Mouse (Mus musculus) left cerebral cortex, postnatal 36 days (tissue): ENCODE results near the gene Klc4. TPM values are rescaled to one million over a fixed set of nuclear protein-coding genes. Genes with fewer than 3 reads are reported as not detected.

Source experiments
- DNase-seq, 2 experiments: peaks; one replicate each; pipeline ENCODE4 v3.0.0; 2021 to 2022; ENCODE audit warnings: low spot score in 2 of 2, mixed read lengths in 1 of 2
- intact Hi-C: fragments of 180-260 bp; cut with DNase I; formaldehyde crosslinking; loops from one replicate; pipeline ENCODE4 v1.15.1; 2025
- total RNA-seq, 2 experiments: library from RNA; stranded (reverse); gene quantifications; 2 replicates each; pipeline ENCODE4 v1.2.3; 2021

Klc4 gene
- total RNA-seq: 10 to 100 TPM; 19.9 to 21.7 TPM

GRCm38 (mm10) chr17:46645561-46646321, at the start of gene Klc4, which contains the start of gene Mrpl2:
Klc4 (minus strand) TSS chr17:46646022.
Mrpl2 (plus strand) TSS chr17:46646229.
- peak; percentile 99 for DNase-seq
- intact Hi-C loops: loop anchor here (2.0 kb wide), 1 partner anchor 35 kb away; the partner anchor contains the start of gene Klhdc3

GRCm38 (mm10) chr17:46694517-46695063, 48.8 kb upstream of the Klc4 start:
- intact Hi-C loops: no loop called here
- DNase-seq: no peak

GRCm38 (mm10) chr17:46691390-46691789, 45.6 kb upstream of the Klc4 start:
- intact Hi-C loops: no loop called here
- DNase-seq: no peak

- no peak for DNase-seq
- intact Hi-C loops: no loop called here
Observed at GRCm38 (mm10) chr17:46690665-46691064, 44.8 kb upstream of the Klc4 start.

- no peak for DNase-seq
Observed at GRCm38 (mm10) chr17:46685913-46686312, 40.1 kb upstream of the Klc4 start.

GRCm38 (mm10) chr17:46682654-46683389, 37.0 kb upstream of the Klc4 start:
- intact Hi-C loops: no loop called here
- DNase-seq: no peak

More at GRCm38 (mm10) chr17:46685913-46686312, 40.1 kb upstream of the Klc4 start:
- intact Hi-C loops: no loop called here

- intact Hi-C loops: loop anchor here (2.0 kb wide), 1 partner anchor 35 kb away; the partner anchor contains the start of genes Klc4 and Mrpl2
- DNase-seq: no peak
Observed at GRCm38 (mm10) chr17:46681466-46682118, 35.8 kb upstream of the Klc4 start.

- intact Hi-C loops: loop anchor here (2.0 kb wide), 1 partner anchor 34 kb away; the partner anchor contains the start of genes Klc4 and Mrpl2
- peak; percentile 96 to 97 for DNase-seq
Observed at GRCm38 (mm10) chr17:46680760-46681373, 35.0 kb upstream of the Klc4 start, which contains the start of gene Klhdc3. Klhdc3 (minus strand) TSS chr17:46680914.

GRCm38 (mm10) chr17:46679843-46680759, 34.3 kb upstream of the Klc4 start:
- intact Hi-C loops: loop anchor here (2.0 kb wide), 1 partner anchor 33 kb away; the partner anchor contains the start of genes Klc4 and Mrpl2

GRCm38 (mm10) chr17:46678911-46679310, 33.1 kb upstream of the Klc4 start:
- no peak for DNase-seq
- intact Hi-C loops: no loop called here

More at GRCm38 (mm10) chr17:46679843-46680759, 34.3 kb upstream of the Klc4 start:
- DNase-seq: no peak

GRCm38 (mm10) chr17:46678416-46678815, 32.6 kb upstream of the Klc4 start, which contains the start of gene Mea1:
Mea1 (plus strand) TSS chr17:46678793.
- intact Hi-C loops: no loop called here
- DNase-seq: no peak

GRCm38 (mm10) chr17:46674530-46675283, 28.9 kb upstream of the Klc4 start:
- no peak for DNase-seq
- intact Hi-C loops: loop anchor here (5.0 kb wide), 1 partner anchor 38 kb away; the partner anchor contains the start of gene Pex6

GRCm38 (mm10) chr17:46673850-46674529, 28.2 kb upstream of the Klc4 start, which contains the start of gene Rrp36:
Rrp36 (minus strand) TSS chr17:46674352.
- intact Hi-C loops: loop anchor here (5.0 kb wide), 1 partner anchor 38 kb away; the partner anchor contains the start of gene Pex6

GRCm38 (mm10) chr17:46669911-46670310, 24.1 kb upstream of the Klc4 start:
- no peak for DNase-seq
- intact Hi-C loops: loop anchor here (5.0 kb wide), 1 partner anchor 42 kb away; the partner anchor contains the start of gene Pex6

More at GRCm38 (mm10) chr17:46673850-46674529, 28.2 kb upstream of the Klc4 start, which contains the start of gene Rrp36:
- peak; percentile 88 to 89 for DNase-seq

GRCm38 (mm10) chr17:46667712-46668111, 21.9 kb upstream of the Klc4 start:
- intact Hi-C loops: no loop called here
- no peak for DNase-seq

GRCm38 (mm10) chr17:46662730-46663129, 16.9 kb upstream of the Klc4 start:
- no peak for DNase-seq
- intact Hi-C loops: no loop called here
